Mouse (Mus musculus): ENCODE data around the gene Dnah6.

Dnah6 gene

GRCm38 (mm10) chr6:73132784-73133183 is 88.7 kb downstream of the Dnah6 start:
- no peak for DNase-seq

GRCm38 (mm10) chr6:73127594-73127993 is 93.9 kb downstream of the Dnah6 start:
- no peak for DNase-seq

GRCm38 (mm10) chr6:73120348-73120747 is 101.1 kb downstream of the Dnah6 start:
- DNase-seq = no peak

- DNase-seq = no peak
Observed at GRCm38 (mm10) chr6:73113898-73114297, 107.6 kb downstream of the Dnah6 start.

GRCm38 (mm10) chr6:73113365-73113764 is 108.1 kb downstream of the Dnah6 start:
- no peak for DNase-seq

GRCm38 (mm10) chr6:73093133-73093532 is 128.3 kb downstream of the Dnah6 start:
- no peak for DNase-seq

- no peak for DNase-seq
Observed at GRCm38 (mm10) chr6:73090836-73091235, 130.6 kb downstream of the Dnah6 start.

- no peak for DNase-seq
Observed at GRCm38 (mm10) chr6:73082571-73082970, 138.9 kb downstream of the Dnah6 start.

- no peak for DNase-seq
Observed at GRCm38 (mm10) chr6:73072093-73072786, 149.2 kb downstream of the Dnah6 start.

- no peak for DNase-seq
Observed at GRCm38 (mm10) chr6:73071214-73071613, 150.2 kb downstream of the Dnah6 start.

- DNase-seq = no peak
Observed at GRCm38 (mm10) chr6:73070663-73071062, 150.8 kb downstream of the Dnah6 start.

GRCm38 (mm10) chr6:73064551-73064950 is 156.9 kb downstream of the Dnah6 start:
- DNase-seq = no peak

GRCm38 (mm10) chr6:73059596-73060121 is 161.8 kb downstream of the Dnah6 start:
- DNase-seq = no peak

GRCm38 (mm10) chr6:73059162-73059561 is 162.3 kb downstream of the Dnah6 start:
- no peak for DNase-seq

- DNase-seq = no peak
Observed at GRCm38 (mm10) chr6:73055347-73055746, 166.1 kb downstream of the Dnah6 start.

GRCm38 (mm10) chr6:73054807-73055206 is 166.6 kb downstream of the Dnah6 start:
- no peak for DNase-seq

- no peak for DNase-seq
Observed at GRCm38 (mm10) chr6:73053526-73053925, 167.9 kb downstream of the Dnah6 start.

- DNase-seq = no peak
Observed at GRCm38 (mm10) chr6:73047259-73047658, 174.2 kb downstream of the Dnah6 start.

GRCm38 (mm10) chr6:73045944-73046343 is 175.5 kb downstream of the Dnah6 start:
- no peak for DNase-seq

- no peak for DNase-seq
Observed at GRCm38 (mm10) chr6:73042278-73042677, 179.2 kb downstream of the Dnah6 start.

- DNase-seq = no peak
Observed at GRCm38 (mm10) chr6:73038291-73038690, 183.2 kb downstream of the Dnah6 start.

GRCm38 (mm10) chr6:73028853-73029252 is 192.6 kb downstream of the Dnah6 start:
- DNase-seq = peak; percentile 27

- DNase-seq = no peak
Observed at GRCm38 (mm10) chr6:73027881-73028280, 193.6 kb downstream of the Dnah6 start.

- no peak for DNase-seq
Observed at GRCm38 (mm10) chr6:73026898-73027297, 194.6 kb downstream of the Dnah6 start.

GRCm38 (mm10) chr6:73020061-73020460 is 201.4 kb downstream of the Dnah6 start:
- peak; percentile 29 for DNase-seq

Data from thymus, postnatal 4 days (tissue).